Mouse (Mus musculus): ENCODE data around the gene I830077J02Rik. TPM values are rescaled to one million over a fixed set of nuclear protein-coding genes. Genes with fewer than 3 reads are reported as not detected.
A peak's percentile ranks its signal among the peaks of the same experiment; 100 is the strongest.

Gene I830077J02Rik
- polyA plus RNA-seq, 1 experiment from 2014 or later, result 0.64 TPM

DNA sequence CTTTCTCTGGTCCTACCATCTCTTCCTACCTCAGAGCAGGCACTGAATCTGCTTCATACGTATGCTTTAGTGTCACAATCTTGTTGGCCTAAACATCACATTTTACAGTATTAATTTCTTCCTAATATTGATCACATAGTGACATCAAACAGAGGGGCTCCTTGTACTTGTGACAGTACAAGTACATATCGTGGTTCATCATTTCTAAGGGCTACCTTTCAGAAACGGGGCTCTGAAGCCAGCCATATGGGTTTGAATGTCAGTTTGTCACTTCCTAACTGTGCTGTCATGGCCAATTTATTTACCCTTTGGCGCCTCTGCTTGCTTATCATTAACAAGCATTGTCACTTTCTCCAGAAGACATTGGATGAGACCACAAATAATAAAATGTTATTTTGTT, 31.0 kb downstream of the I830077J02Rik start:
- Histone ChIP-seq H3K4me3 (replicated peaks) (no peak overlapping the region), H3K9ac (replicated peaks) (no peak overlapping the region), H3K27ac (no peak overlapping the region), H3K36me3 (no peaks in the 10 kb centered on the region), H3K27me3 (no peaks in the 10 kb centered on the region), H3K4me1 (replicated peaks) (no peaks in the 10 kb centered on the region), H3K4me2 (no peak overlapping the region), H3K9me3 (no peaks in the 10 kb centered on the region)
- ATAC-seq (ENCODE audit: insufficient number of reproducible peaks, insufficient read depth, low FRiP score, low TSS enrichment, low read depth), result no peak
- WGBS, result 72% methylated on average over 4 of the region's 4 CpGs

DNA sequence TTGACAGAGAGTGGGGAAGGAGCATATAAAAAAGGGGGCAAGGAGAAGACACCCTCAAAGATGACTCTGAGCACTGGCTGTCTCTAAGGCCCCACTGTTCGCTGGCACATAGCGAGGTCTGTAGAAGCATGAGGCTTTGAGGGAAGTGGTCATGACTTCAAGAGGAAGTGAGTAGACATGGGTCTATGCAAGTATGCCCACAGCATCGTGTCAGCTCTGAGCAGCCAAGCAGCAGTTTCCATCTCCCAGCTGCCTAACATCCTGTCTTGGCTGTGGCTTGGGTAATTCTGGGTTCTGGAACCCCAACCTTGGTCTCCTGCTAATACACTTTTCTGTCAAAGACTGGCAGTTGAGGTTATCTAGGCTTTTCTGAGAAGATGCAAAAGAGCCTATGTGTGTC, 31.7 kb downstream of the I830077J02Rik start:
- Histone ChIP-seq H3K27me3 (no peaks in the 10 kb centered on the region), H3K36me3 (no peaks in the 10 kb centered on the region), H3K4me2 (no peak overlapping the region), H3K9ac (replicated peaks) (no peak overlapping the region), H3K4me3 (replicated peaks) (no peak overlapping the region), H3K4me1 (replicated peaks) (no peaks in the 10 kb centered on the region), H3K9me3 (no peaks in the 10 kb centered on the region), H3K27ac (no peak overlapping the region)
- no peak for ATAC-seq (ENCODE audit: insufficient number of reproducible peaks, insufficient read depth, low FRiP score, low TSS enrichment, low read depth)
- 84% methylated on average over 3 of the region's 3 CpGs for WGBS

DNA sequence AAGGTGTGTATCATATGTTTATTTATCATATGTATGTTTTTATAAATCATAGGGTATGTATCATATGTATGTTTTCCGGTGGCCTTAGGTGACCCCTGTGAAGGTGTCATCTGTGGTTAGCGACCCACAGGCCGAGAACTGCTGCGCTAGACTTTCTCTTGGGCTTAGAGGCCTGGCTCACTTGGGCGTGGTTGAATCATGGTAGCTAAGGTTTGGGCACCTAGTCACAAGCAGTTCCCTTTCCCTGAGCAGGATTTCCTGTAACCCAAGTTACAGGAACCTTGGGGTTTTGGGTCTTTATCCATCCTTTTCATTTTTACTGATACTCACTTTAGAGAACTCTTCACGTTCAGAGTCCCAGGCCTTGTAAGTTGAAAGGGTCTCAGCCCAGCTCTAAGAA, 32.2 kb downstream of the I830077J02Rik start:
- Histone ChIP-seq H3K4me2 (no peak overlapping the region), H3K4me1 (replicated peaks) (no peaks in the 10 kb centered on the region), H3K27ac (no peak overlapping the region), H3K9ac (replicated peaks) (no peak overlapping the region), H3K36me3 (no peaks in the 10 kb centered on the region), H3K27me3 (no peaks in the 10 kb centered on the region), H3K4me3 (replicated peaks) (no peak overlapping the region), H3K9me3 (no peaks in the 10 kb centered on the region)
- no peak for ATAC-seq (ENCODE audit: insufficient number of reproducible peaks, insufficient read depth, low FRiP score, low TSS enrichment, low read depth)
- 79% methylated on average over 6 of the region's 6 CpGs for WGBS

DNA sequence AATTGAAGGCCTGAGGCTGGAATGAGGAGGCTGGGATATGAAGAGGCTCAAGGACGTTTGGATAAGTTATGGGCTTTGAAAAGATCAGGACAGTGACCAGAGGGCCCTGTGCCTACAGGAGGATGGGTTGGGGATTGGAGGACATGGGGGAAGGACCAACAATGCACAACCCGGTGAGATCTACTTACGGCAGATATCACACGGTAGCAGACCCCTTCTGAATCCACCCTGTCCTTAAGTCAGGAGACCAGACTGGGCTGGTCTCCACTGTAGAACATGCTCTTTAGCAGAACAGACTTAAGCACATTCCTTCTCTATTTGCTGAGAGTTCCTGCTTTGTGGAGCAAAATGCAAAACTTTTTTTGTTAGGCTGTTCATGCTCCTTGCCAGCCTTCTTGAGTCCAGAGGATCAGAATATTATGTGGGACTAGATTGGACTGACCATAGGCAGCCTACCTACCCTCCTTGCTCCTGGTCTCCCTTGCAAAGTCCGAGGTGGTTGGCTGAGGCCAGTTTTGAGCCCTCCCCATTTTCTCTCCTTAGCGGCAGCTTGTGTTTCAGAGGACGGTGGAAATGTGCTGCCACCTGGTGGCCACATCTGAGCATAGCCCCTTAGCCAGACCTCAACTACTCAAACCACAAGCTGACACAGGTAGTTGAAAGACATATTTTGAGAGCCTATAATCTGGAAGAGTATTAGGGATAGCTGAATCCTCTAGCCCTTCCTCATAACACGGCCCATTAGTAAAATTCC, 32.9 kb downstream of the I830077J02Rik start:
- peak; percentile 68 for ATAC-seq (ENCODE audit: insufficient number of reproducible peaks, insufficient read depth, low FRiP score, low TSS enrichment, low read depth)
- H3K4me3 ChIP-seq (replicated peaks), result no peak overlapping the region

DNA sequence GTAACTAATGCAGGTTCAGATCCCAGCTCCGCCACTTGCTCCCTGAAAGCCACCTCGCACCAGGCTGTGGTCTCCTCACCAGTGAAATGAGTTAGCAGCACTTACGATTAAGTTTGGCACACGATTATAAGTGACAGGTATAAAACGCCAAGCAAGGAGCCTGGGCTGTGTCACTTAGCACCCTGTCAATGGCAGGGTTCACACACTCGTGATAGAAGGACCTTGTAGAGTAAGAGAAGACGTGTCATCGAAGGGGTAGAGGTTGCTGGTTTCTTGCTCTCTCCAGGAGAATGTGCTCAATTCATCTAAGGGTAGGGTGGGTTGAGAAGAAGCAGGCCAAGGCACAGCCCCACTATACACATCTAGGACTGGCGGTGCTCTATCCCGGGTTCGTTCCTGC, 33.6 kb downstream of the I830077J02Rik start:
- Histone ChIP-seq H3K9me3 (no peaks in the 10 kb centered on the region), H3K27ac (no peak overlapping the region), H3K27me3 (no peaks in the 10 kb centered on the region), H3K9ac (replicated peaks) (no peak overlapping the region), H3K4me1 (replicated peaks) (peaks cover 9% of the 10 kb centered on the region), H3K36me3 (no peaks in the 10 kb centered on the region), H3K4me2 (no peak overlapping the region), H3K4me3 (replicated peaks) (no peak overlapping the region)
- 70% methylated on average over 11 of the region's 11 CpGs for WGBS
- ATAC-seq (ENCODE audit: insufficient number of reproducible peaks, insufficient read depth, low FRiP score, low TSS enrichment, low read depth), result no peak

More for the DNA sequence above, 32.9 kb downstream of the I830077J02Rik start:
- no peak overlapping the region for H3K4me2 ChIP-seq
- 39% methylated on average over 8 of the region's 8 CpGs for WGBS
- H3K27ac ChIP-seq, result no peak overlapping the region
- peaks cover 2% of the 10 kb centered on the region for H3K4me1 ChIP-seq (replicated peaks)
- H3K9me3 ChIP-seq, result no peaks in the 10 kb centered on the region
- no peak overlapping the region for H3K9ac ChIP-seq (replicated peaks)
- H3K27me3 ChIP-seq, result no peaks in the 10 kb centered on the region
- H3K36me3 ChIP-seq, result no peaks in the 10 kb centered on the region

DNA sequence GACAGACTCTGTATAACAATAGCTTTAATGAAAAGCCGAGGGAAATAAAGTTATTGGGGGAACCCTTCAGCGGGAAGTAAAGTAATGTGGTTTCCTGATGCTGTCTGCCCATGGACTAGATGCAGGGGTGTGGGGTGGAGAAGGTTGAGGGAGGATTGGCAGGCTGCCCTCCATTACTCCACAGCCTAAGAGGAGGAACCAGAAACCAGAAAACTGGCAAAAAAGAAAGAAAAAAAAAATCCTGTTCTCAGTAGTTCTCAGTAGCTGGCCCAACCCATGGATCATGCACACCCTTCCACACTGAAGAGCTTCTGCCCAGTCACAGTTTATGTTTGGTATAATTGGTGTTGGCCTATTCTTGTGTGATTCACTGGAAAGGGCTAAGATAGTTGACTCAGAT, 34.1 kb downstream of the I830077J02Rik start:
- Histone ChIP-seq H3K27me3 (no peaks in the 10 kb centered on the region), H3K4me1 (replicated peaks) (peaks cover 14% of the 10 kb centered on the region), H3K9me3 (no peaks in the 10 kb centered on the region), H3K4me2 (no peak overlapping the region), H3K4me3 (replicated peaks) (no peak overlapping the region), H3K27ac (no peak overlapping the region), H3K9ac (replicated peaks) (no peak overlapping the region), H3K36me3 (no peaks in the 10 kb centered on the region)
- no peak for ATAC-seq (ENCODE audit: insufficient number of reproducible peaks, insufficient read depth, low FRiP score, low TSS enrichment, low read depth)
- 87% methylated on average over 2 of the region's 2 CpGs for WGBS

DNA sequence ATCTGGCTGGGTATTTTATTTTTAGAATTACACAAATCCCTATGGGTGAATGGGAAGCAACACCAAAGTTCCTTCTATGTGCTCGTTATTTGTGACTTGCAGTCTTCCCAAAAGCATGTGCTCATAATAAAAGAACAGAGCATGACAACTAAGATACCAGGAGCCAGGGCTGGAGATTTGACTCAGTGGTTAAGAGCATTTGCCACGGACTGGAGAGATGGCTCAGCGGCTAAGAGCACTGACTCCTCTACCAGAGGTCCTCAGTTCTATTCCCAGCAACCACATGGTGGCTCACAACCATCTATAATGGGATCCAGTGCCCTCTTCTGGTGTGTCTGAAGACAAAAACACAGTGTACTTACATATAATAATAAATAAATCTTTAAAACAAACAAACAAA, 35.7 kb downstream of the I830077J02Rik start:
- no peak overlapping the region for H3K27ac ChIP-seq
- H3K9me3 ChIP-seq, result no peaks in the 10 kb centered on the region
- no peak overlapping the region for H3K4me3 ChIP-seq (replicated peaks)
- no peak overlapping the region for H3K4me2 ChIP-seq
- peaks cover 26% of the 10 kb centered on the region for H3K4me1 ChIP-seq (replicated peaks)
- 79% methylated on average over 3 of the region's 3 CpGs for WGBS
- no peak for ATAC-seq (ENCODE audit: insufficient number of reproducible peaks, insufficient read depth, low FRiP score, low TSS enrichment, low read depth)
- H3K36me3 ChIP-seq, result no peaks in the 10 kb centered on the region
- H3K9ac ChIP-seq (replicated peaks), result no peak overlapping the region
- no peaks in the 10 kb centered on the region for H3K27me3 ChIP-seq

DNA sequence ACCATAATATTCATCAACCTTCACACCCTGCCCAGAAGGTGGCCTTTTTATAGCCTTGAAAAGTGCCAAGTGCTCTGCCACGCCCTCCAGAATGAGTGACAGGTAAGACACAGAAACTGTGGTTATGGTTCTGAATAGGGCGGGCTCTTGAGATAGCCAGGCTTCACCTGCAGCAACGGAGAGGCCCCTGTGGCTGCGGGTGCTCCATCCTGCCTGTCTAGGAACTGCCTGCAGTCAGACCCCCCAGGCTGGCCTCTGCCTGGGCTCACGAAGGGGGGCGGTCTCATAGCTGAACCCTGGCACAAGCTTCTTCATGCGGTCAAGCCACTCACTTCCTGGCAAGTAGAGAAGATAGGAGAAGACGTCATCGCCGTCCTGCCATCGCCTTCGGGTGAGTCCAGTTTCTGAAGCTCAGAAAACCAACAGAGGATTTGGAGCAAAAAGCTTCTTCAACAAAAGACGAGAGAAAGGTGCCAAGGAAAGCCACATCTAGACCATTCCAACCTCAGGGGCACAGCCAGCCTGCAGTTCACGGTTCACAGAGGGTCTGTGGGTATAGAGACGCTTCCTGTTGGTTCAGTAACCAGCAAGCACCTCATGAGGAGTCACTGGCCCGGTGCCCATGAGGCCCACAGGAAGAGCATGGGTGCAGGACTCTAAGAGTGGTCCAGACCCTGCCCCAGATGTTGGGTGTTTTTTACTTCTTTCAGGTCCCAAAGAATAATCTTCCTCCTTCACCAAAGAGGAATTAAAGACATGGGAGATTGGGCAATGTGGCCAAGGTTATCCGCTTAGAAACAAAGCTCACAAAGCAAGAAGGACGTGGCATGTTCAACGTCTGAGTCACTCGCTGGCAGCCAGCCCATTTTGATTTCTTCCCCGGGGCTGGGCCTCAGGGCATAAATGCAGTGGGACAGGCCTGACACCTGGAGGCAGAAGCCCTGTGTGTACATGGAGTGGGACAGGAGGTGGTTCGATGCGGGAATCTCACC, 37.6 kb downstream of the I830077J02Rik start:
- no peak for ATAC-seq (ENCODE audit: insufficient number of reproducible peaks, insufficient read depth, low FRiP score, low TSS enrichment, low read depth)
- Histone ChIP-seq H3K4me1 (replicated peaks) (peaks cover 33% of the 10 kb centered on the region), H3K9me3 (no peaks in the 10 kb centered on the region), H3K27ac (no peak overlapping the region), H3K36me3 (no peaks in the 10 kb centered on the region), H3K9ac (replicated peaks) (no peak overlapping the region), H3K4me2 (no peak overlapping the region), H3K27me3 (no peaks in the 10 kb centered on the region), H3K4me3 (replicated peaks) (no peak overlapping the region)
- 72% methylated on average over 23 of the region's 23 CpGs for WGBS

DNA sequence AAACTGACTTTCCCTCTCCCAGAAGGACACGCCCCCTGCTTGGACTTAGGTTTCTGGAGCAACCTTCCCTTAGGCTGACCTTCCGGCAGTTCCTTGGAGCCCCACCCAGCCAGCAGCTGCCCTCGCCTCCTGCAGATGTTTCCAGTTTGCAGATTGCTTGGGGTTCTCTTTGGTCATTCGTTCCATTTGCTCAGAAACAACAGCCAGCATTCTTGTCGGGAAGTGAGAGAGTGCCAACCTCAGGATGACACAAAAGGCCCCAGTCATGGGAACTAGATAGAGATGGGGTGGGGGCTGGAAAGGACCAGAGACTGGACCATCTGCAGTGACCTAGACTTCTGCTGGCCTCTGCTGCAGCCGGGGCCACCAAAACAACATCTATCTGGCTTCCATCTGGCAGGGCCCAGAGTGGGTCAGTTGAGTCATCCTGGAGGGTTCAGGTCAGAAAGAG, 38.5 kb downstream of the I830077J02Rik start:
- Histone ChIP-seq H3K4me3 (replicated peaks) (no peak overlapping the region), H3K27me3 (no peaks in the 10 kb centered on the region), H3K9me3 (no peaks in the 10 kb centered on the region), H3K27ac (no peak overlapping the region), H3K36me3 (no peaks in the 10 kb centered on the region), H3K9ac (replicated peaks) (no peak overlapping the region), H3K4me2 (no peak overlapping the region), H3K4me1 (replicated peaks) (peaks cover 33% of the 10 kb centered on the region)
- 23% methylated on average over 6 of the region's 6 CpGs for WGBS
- 0 out of 2 replicates have a peak, but pooled peaks have one; percentile 7 for ATAC-seq (ENCODE audit: insufficient number of reproducible peaks, insufficient read depth, low FRiP score, low TSS enrichment, low read depth)

DNA sequence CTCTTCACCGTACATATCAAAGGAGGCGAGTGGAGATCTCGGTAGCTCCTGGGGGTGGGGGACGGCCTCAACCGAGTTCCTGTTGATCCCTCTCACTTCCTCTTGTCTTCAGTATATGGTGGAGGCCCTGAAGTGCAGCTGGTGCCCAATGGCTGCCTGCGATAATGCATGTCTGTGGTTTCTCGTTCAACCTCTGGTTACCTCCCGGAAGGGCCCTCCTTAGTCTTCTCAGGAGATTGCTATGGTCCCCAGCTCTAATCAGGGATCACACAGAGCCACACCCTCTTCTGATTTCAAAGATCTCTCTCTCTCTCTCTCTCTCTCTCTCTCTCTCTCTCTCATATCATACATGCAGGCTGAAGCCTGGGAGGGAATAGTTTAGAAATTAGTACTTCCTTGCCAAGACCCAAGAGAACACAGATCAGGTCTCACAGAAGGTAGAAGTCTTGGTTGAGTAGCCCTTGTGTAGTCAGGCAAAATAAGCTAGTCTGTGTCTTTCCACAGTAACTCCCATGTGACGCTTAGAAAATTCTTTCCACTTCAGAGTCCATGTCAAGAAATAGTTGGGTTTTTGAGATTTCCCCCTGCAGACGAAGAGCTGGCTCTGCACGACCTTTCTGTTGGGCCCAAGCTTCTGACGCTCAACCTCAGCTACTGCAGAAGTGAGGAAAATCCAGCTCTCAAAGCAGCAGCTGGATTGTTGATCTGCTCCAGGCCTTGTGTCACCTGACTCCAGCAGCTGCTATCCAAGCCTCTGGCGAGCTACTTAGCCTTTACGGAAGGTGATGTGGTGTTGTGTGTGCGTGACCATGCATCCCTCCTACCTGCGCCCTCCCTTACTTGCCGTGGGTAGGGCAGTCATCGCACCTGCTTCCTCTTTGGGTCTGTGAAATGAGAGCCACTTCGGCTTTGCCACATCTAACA, 39.6 kb downstream of the I830077J02Rik start:
- ATAC-seq (ENCODE audit: insufficient number of reproducible peaks, insufficient read depth, low FRiP score, low TSS enrichment, low read depth), result no peak
- no peaks in the 10 kb centered on the region for H3K27me3 ChIP-seq
- no peak overlapping the region for H3K4me2 ChIP-seq
- no peak overlapping the region for H3K4me3 ChIP-seq (replicated peaks)
- no peaks in the 10 kb centered on the region for H3K9me3 ChIP-seq
- H3K36me3 ChIP-seq, result no peaks in the 10 kb centered on the region
- 72% methylated on average over 19 of the region's 19 CpGs for WGBS
- H3K27ac ChIP-seq, result no peak overlapping the region
- H3K9ac ChIP-seq (replicated peaks), result no peak overlapping the region
- peaks cover 33% of the 10 kb centered on the region for H3K4me1 ChIP-seq (replicated peaks)

Measured in limb, embryonic 12.5 days (tissue).